Mouse (Mus musculus) neutrophil, adult 83 days (primary cell): ENCODE measurements around the gene Foxo1. TPM values are rescaled to one million over a fixed set of nuclear protein-coding genes. Genes with fewer than 3 reads are reported as not detected.

Experiments used
- total RNA-seq, 2 experiments: library from RNA; stranded (reverse); gene quantifications; one replicate each; pipeline ENCODE4 v1.2.4; 2023

Foxo1 gene
- total RNA-seq, result 1 to 10 TPM; 1.8 to 3.0 TPM

DNA sequence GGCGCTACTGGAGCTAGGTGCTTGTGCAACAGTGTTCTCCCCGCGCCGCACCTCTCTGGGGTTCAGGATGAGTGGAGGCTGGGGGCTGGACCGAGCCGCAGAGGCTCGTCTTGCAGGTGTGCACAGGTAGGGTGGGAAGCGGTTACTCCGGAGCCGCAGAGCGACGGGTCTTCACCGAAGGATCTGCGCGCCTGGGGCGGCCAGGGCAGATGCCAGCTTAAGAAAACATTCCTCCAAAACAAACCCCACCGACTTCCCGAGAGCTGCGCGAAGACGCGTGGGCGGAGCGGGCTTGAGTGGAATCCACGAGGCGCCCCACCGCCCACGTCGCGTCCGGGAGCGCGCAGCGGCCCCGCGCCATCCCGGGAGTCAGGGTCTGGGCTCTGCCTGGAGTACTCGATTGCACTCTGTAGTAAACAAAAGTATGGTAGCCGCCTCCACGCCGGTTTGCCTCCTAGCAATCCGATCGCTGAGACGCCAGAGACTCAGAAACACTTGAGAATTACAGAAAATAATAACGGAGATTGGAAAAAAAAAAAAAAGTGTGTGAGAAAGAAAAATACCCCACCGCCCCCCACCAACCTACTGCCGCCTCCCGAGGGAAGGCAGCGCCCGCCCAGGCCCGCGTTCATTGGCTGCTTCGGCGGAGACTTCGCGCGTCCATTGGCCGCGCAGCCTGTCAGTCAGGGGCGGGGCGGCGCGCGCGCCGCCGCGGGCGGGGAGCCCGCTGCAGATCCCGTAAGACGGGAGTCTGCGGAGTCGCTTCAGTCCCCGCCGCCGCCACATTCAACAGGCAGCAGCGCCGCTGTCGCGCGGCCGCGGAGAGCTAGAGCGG is at the start of gene Foxo1:
Gene Foxo1 (plus strand): TSS at position 685 of the 835 bp plus-strand sequence.

Other genes with a start within 250 kb of the Foxo1 start
- 1 to 10 TPM; 5.3 to 7.5 TPM for gene Maml3, start 163.3 kb upstream of the Foxo1 start, total RNA-seq